Mouse (Mus musculus) embryo, embryonic 9.5 days (tissue): ENCODE measurements at regions not wholly inside any gene's neighbourhood (a gene's known extent, or its start where the extent isn't known, plus 50 kb on each side); places are given as distances from the start of the nearest gene placed in this dataset.

Source experiments
- DNase-seq: peaks from one replicate; pipeline ENCODE4 v3.0.0-alpha.2; 2017; ENCODE audit errors: extremely low spot score

GRCm38 (mm10) chr9:41483218-41483617, 321.7 kb upstream of the Ubash3b start:
- no peak for DNase-seq

GRCm38 (mm10) chr9:41481611-41482266, 320.2 kb upstream of the Ubash3b start:
- DNase-seq: no peak

DNA sequence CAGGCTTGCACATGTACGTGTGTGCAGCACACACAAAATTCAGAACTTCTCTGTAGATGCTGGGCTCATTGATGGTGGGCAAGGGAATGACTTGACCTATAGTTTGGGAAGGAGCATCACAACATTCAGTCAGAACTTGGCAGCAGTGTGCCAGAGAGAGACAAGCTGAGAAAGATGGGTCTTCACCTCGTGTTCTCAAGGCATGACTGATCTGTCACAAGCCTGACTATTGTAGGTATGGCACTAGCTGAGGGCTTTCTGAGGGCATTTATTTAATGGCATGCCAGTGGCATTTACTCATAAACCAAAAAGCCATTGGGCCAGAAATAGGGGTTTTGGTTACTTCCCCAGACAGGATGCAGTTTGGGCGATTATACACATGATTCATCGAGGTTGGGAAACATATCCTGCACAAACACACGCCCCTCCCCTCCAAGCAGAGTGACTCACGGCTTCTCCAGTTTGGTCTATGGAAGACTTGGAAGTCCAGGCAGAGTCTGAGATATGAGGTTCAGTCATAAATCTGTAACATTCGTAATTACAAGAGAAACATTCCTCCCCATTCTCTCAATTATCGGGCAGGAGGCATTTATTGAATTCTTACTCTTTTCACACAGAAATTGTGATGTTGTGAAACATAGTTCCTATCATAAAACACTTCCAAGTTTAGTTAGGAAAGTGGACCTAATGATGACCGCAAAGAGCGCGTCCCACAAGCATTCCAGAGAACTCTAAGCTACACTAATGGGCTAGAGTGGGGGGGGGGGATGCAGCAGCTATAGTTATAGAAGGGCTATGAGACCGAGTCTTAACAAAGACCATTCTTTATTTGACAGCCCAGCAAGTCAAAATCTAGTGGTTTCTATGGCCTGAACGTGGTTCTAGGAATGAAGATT, 318.6 kb upstream of the Ubash3b start:
- no peak for DNase-seq

- DNase-seq: no peak
These were observed 317.6 kb upstream of the Ubash3b start for GRCm38 (mm10) chr9:41479085-41479484.

GRCm38 (mm10) chr9:41478106-41478848, 316.8 kb upstream of the Ubash3b start:
- no peak for DNase-seq

DNA sequence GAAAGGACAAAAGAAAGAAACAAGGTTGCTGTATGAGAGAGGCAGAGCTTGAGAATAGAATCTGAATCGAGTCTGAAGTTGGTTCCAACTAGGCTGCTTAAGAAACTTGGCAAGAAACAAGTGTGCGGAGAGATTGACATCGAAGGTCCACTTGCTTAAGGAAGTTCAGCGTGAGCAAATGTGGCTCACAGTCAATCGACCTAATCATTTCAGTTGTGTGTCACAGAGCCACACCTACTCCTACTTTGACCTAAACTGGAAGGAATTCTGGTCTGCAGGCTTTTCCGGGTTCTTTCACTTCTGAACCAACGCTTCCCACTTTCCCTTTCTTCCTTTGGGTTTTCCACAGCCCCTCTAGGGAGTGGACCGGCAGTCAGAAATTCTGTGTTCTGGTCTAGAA, 313.8 kb upstream of the Ubash3b start:
- DNase-seq: no peak

GRCm38 (mm10) chr9:41474945-41475297, 313.4 kb upstream of the Ubash3b start:
- no peak for DNase-seq

- peak; percentile 89 for DNase-seq
These were observed 312.9 kb upstream of the Ubash3b start for GRCm38 (mm10) chr9:41474244-41474944.

DNA sequence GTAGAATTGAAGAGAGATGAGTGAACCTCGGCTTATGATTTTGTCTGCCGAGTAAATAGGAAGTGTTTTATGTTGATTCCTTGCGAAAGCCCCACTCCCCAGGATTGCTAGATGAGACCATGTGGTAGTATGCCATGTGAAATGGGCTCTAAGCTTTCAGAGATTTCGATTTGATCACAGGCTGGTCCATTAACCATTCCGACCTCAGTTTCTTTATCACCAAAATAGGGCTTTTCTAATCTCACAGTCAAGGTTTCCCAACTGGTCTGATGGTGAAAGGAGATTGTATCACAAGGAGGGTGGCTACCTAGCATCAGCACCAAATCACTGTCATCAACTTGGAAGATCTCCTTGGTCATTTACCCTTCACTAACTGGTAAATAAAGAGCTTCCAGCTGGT, 312.0 kb upstream of the Ubash3b start:
- no peak for DNase-seq

- DNase-seq: no peak
These were observed 309.8 kb upstream of the Ubash3b start for GRCm38 (mm10) chr9:41471345-41471744.

GRCm38 (mm10) chr9:41470010-41470409, 308.5 kb upstream of the Ubash3b start:
- DNase-seq: no peak

DNA sequence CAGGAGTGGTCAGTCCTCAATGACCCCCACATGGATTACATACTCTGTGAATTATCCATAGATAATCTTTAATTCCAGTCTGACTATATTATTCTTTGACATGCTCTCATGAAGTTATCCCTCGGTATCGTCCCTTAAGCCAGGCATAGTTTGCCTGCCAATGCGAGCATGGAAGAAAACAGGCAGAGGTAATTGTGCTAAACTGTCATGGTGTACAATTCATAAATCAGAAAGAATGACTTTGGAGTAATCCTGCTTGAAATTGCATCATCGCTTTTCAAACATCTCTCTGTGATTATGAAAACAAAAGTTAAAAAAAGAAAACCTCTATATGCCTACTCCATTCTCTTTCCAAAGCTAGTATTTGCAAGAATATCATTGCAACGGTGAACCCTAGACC, 307.9 kb upstream of the Ubash3b start:
- no peak for DNase-seq

DNA sequence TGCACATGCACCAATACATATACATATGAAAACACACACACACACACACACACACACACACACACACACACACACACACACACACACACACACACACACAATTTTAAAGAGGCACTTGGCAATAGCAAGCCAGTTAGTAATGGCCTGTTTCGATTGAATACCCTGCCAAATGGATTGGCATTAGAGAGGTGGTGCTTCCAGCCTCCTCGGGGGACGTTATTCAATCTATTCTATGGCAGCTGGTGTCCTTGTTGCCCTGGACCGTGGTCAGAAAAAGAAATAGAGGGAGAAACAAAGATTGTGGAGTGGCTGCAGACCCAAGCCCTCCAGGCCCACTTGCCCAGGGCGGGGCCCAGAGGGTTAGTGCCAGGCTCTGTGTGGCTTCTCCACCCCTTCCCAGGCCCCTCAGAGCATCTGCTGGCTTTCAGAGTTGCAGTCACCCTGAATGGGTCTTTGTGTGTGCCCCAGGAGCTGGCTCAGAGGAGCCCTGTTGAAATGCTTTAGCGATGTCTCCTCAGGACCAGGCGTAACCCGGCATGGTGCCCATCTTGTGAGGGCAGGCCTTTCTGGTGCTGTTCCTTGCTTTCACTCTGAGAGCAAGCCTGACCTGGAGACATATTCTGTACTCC, 302.7 kb upstream of the Ubash3b start:
- no peak for DNase-seq

- DNase-seq: peak; percentile 92
These were observed 300.2 kb upstream of the Ubash3b start for GRCm38 (mm10) chr9:41461742-41462141.

DNA sequence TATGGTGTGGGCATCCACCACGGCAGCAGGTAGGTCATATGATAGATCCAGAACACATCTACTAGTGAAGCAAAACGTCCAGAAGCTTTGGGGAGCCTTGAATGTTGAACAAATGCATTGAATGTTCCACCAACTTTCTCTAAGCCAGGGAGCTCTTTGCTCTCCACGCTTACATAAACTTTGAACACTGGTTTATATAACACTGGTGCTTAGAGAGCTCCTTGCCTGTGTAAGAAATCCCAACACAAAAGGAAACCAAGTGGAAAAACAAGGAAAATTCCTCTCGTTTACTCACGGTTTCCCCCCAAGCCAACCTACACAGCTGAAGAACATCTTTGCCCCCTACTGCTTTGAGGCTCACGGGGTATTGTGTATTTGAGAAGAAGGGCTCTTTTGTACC, 299.2 kb upstream of the Ubash3b start:
- DNase-seq: no peak

DNA sequence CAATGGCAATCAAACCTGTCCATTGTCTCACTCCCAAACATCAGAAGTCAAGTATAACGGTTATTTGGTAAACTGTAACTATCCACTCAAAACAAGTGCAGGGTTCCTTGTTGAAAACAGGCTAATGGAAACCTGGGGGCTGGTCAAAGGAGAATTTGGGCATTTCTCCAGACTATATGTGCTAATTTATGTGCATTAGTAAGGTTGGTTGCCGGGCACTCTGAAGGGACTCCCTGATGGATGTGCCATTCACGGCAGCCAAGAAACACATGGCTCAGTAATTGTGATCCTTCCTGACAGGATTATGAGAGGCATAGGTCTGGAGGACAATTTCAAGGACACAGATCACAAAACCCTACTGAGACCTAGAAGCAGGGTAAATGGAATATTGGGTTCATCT, 295.5 kb upstream of the Ubash3b start:
- no peak for DNase-seq

DNA sequence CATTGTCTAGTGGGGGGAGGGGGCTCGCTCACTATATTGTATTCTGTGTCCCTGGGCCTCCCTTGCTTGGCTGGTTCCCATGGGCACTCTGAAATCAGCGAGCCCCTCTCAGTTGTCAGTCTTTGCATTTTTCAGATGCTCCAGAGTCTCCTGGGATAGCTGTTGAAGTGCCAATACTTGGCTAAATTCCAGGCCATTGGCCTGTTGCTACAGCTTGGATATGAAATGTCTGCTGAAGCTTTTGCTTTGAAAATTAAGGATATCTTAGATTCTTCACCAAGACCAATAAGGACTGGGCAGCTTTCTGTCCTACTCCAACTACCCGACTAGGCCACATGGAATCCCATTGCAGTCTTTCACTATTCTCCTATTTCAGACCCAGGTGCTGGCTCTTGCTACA, 290.2 kb upstream of the Ubash3b start:
- DNase-seq: no peak

DNA sequence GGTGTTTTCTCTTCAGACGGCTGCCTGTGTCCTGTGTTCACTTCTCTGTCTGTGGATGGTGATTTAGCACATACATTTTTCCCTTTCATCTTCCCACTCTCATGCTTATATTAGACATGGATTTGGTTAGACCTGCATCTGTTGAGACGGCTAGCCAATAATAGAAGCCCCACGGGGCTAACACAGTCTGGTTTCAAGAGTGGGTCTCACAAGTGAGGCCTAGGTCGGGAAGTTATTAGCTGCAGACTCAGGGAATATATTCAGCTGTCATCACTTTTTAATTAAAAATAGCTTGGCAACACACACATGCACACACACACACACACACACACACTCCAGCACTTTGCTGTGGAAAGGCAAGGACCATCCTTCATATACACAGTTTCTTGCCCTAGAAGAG, 287.7 kb upstream of the Ubash3b start:
- no peak for DNase-seq

GRCm38 (mm10) chr9:41447902-41448301, 286.4 kb upstream of the Ubash3b start:
- no peak for DNase-seq

DNA sequence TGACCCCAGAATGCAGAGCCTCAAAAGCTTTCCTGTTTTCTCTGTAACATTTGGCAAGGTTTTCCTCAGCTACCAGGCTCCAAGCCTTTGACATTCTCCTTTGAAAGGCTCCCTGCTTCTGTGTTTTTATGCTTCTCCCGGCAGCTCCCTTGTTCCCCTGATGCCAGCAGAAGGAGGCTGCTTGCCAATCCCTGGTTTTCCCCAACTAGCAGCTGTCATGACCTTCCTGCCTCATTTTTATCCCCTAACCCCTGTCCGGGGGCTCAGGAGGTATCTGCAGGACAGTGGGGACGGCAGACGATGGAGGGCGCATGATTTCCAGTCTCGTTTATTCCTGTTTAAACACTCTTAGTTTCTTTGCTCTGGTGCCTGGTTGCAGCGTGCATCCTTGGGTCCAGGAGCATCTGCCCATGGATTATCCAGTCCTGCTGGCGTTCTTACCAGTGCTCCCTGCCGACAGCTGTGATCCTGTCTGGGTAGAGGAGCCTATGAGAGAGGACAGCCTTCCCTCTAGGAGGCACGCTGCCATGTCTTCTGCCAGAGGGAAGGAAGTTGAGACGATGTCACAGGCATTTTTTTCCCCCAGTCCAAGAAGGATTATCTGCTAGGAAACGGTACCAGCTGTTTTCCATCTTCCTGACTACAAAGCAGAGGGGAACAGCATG, 285.8 kb upstream of the Ubash3b start:
- peak; percentile 35 for DNase-seq
